Mouse (Mus musculus) CD4-positive, CD25-positive, alpha-beta regulatory T cell, adult 4 months (primary cell): Measurements from ENCODE around the gene Oasl1. TPM values are rescaled to one million over a fixed set of nuclear protein-coding genes. Genes with fewer than 3 reads are reported as not detected.

Experiments
- ATAC-seq: one replicate; pipeline ENCODE4 v1.8.0; 2017
- polyA plus RNA-seq, 2 experiments: library from polyadenylated mRNA; unstranded; fragments of 100-300 nt; shearing (Covaris generic); gene quantifications; one replicate each; pipeline ENCODE4 v1.2.1; 2017

The Oasl1 gene
- polyA plus RNA-seq, 2 experiments from 2014 or later = 5.8 to 9.1 TPM

DNA sequence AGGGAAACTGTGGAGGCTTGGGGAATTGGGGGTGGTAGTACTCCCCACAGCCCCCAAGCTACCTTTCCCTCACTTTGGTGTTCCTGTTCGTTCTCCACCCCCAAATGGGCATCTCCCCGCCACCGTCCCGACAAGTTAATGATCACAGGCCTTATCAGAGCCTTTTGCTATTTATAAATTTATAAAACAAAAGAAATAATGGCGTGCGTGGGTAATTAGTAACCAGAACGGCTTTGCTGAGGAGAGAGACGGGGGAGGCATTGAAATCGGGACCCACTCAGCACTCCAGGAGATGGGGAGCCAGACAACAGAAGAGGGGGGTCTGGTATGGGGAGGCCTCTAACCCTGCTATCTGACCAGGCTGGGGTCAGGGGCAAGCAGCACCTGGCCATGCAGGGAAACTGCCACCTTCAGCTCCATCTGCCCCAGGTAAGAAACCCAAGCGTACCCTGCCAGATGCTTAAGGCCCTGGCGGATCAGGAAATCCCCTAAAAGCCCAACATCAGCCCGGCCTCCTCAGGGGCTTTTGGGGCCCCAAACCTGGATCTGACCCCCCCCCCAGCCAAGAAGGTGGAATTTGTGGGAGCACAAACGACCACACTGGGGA is 46.7 kb downstream of the Oasl1 start:
- ATAC-seq = no peak

DNA sequence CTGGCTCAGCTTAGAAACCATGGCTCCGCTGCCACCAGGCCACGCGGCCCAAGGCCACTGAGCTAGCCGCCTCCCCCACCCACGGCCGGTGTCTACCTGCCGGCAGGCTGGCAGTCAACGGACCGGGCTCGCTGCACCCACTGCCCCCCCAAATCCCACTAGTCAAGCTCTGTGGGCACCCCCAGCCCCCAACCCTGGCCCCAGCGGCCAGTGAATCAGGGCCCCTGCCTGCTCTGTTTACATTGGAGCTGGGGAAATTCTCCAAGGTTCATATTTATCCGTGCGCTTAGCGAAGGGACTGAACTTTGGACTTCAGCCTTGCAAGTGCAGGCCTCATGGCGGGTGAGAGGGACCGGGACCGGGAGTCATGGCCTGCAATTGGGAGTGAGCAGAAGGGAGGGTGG is 47.8 kb downstream of the Oasl1 start, which contains the start of gene Hnf1a:
Hnf1a (minus strand) TSS at position 271 of the 404 bp plus-strand sequence.
- no peak for ATAC-seq

DNA sequence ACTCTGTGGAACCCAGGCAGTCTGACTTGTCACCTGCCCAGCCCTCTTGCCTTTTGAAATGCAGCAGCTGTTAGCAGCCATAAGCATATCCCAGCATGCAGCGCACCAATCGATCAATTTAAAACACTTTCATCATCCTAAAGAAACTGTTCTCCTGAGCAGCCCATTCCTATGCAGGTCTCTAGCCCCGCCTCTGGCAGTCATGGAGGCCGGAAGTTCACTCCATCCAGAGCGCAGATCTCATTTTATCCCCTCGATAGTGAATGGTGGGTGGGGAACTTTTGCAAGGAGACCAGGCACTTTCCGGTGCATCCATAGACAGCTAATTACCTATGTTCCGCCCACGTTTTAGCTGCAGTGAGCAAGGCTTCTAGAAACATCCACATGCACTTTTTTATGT is 49.2 kb downstream of the Oasl1 start:
- no peak for ATAC-seq

DNA sequence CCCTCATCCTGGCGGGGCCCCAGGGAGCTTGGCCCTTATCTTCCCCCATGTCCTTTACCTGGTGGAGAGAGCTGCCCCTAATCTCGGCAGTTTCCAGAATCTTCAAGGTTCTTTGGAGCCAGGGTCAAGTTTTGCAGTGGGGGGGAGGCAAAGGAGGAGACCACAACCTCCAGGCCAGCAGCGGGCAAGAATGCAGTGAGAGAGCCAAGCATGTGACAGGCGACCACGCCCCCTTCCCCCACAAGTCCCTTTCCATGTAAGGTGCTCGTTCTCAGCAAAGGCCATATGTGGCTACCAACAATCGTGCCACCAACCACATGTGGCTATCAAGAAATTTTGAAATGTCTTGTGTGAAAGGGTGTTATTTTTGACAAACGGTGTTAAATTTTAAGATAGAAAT is 50.1 kb downstream of the Oasl1 start:
- no peak for ATAC-seq

DNA sequence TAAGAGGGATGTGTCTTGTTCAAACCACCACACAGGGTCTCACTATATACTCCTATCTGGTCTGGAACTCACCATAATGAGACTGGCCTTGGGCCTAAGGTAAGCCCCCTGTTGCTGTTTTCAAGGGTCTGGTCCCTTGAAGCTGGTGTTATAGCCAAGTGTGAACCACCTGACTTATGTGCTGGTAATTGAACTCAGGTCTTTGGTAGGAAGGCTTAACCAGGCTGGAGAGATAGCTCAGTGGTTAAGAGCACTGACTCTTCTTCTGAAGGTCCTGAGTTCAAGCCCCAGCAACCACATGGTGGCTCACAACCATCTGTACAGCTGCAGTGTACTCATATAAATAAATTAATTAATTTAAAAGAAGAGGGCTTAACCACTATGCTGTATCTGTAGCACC is 53.9 kb downstream of the Oasl1 start:
- no peak for ATAC-seq

DNA sequence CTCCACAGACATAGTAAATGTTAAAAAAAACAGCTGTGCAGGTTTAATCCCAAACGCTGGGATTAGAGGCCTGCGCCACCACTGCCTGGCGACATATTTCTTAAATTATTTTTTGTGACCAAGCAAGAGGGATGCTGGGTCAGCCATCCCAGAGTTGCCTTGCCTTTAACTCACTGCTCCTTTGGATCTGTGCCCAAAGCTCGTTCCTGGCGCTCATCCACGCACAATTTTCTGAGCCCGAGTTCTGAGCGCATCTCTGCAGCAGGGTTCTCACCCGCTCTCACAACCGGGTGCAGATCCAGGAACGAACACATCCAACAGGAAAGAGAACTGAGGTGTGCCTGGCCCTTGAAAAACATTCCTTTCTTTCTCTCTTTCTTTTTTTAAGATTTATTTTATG is 55.4 kb downstream of the Oasl1 start:
- ATAC-seq = no peak

DNA sequence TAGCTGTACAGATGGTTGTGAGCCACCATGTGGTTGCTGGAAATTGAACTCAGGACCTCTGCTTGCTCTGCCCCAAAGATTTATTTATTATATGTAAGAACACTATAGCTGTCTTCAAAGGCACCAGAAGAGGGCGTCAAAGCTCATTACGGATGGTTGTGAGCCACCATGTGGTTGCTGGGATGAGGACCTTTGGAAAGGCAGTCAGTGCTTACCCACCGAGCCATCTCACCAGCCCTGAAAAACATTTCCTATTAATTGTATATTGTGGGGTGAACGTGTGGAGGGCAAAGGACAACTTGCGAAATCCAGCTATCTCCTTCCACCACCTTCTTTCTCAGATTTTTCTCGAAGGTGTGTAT is 55.8 kb downstream of the Oasl1 start:
- peak; percentile 45 for ATAC-seq

DNA sequence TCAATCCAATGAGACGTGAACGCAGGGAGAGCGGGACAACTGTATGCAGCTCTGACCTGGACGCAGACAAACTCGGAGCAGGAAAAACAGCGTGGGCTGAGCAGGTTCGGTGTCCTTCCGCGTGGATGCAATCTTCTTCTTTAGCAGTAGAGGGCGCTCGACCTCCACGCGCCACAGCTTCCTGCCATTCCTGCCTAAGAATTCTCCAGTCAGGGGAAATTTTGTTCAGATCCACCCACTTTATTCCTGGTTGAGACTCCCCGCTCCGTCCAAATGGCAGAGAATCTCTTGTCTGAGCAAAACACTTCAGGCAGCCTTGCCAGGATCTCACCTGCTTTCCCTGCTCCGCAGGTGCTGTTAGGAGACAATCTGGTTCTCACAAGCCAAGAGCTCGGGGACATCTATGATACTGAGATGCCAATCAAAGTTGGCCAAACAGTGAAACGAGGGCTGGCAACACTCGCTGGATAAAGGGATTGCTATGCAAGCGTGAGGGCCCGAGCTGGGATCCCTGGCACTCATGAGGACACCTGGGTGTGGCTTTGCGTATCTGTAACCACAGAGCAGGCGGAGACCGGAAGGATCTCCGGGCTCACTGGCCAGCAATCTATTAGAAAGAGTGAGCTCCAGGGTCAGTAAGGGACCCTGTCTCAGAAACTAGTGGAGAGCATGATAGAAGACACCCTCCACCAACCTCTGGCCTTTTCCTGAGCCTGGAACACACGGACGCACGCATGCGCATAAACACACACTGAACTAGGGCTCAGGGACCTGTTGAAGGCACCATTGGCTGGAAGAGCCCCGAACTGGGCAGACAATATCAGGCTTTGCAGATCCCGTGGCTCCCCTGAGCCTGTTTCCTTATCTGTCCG is 56.4 kb downstream of the Oasl1 start:
- peak; percentile 64 for ATAC-seq

DNA sequence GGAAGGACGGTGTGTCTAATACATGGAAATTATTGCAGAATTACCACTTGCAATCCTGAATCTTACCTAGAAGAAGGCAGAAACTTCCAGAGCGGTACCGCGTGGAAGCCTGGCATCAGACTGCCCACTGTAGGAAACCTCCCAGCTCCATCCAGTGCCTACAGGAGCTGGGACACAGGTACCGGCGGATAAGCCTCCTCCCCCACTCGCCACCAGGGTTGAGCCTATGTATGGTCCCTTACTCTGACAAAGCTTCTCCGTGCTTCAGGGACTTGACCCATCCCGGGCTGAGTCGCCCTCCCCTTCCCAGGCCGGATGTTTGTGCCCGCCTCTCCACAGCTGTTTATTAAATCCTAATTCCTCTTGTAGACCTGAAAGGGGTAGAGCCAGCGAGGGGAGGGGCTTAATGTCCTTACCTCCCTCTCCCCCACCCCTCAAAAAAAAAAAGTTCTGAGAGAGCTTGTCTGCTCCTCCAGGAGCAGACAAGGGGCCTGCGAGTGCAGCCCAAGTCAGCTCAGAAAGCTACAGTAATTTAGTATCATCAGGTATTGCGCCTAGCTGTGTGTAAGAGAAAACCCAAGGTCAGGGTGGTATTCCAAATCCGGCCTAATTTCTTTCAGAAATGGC is 57.2 kb downstream of the Oasl1 start:
- no peak for ATAC-seq

DNA sequence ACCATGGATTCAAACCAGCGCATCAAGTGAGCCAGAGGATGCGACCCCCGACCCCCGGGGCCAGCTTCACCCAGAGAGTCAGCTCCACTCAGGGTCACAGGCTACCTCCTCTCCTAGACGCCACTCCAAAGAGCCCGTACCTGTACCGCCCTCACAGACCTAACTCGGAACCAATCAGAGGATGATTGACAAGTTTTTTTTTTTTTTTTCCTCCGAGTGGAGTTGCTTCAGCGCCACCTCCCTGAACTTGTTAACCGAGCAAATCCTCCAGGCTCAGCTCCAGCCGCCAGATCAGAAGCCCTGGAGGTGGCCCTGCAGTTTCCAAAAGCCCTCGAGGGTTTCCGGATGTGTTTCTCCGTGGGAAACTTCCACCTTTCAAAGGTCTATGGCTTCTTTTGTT is 59.0 kb downstream of the Oasl1 start:
- ATAC-seq = no peak

DNA sequence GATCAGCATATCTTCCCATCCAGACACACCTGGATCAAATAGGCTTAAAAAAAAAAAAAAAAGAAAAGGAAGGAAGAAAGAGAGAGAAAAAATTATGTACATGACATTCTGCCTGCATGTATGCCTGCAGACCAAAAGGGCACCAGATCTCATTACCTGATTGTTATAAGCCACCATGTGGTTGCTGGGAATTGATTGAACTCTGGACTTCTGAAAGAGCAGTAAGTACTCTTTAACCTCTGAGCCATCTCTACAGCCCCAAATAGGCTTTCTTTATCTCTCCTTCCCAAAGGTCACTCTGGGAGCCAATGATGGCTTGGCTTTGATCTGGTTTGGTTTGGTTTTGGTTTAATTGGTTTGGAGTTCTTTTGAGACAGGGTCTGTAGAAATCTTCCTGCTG is 62.0 kb downstream of the Oasl1 start:
- ATAC-seq = no peak

Other genes with a start within 250 kb of the Oasl1 start
- 100 to 1,000 TPM; 217 to 251 TPM for gene Gltp, start 232.3 kb upstream of the Oasl1 start, polyA plus RNA-seq
- 10 to 100 TPM in 1 of 2 experiments, 1 to 10 TPM in 1; 3.7 to 14.3 TPM for gene Tchp, start 215.5 kb upstream of the Oasl1 start, polyA plus RNA-seq
- 10 to 100 TPM; 13.9 to 23.3 TPM for gene Ankrd13a, start 148.6 kb upstream of the Oasl1 start, polyA plus RNA-seq
- gene Git2, start 147.7 kb upstream of the Oasl1 start, polyA plus RNA-seq = 100 to 1,000 TPM; 147 to 207 TPM
- gene 1500011B03Rik, start 99.8 kb upstream of the Oasl1 start, polyA plus RNA-seq = 10 to 100 TPM; 51.9 to 57.3 TPM
- not detected for gene 4930519G04Rik, start 69.6 kb upstream of the Oasl1 start, polyA plus RNA-seq
- gene Gm9936, start 64.6 kb upstream of the Oasl1 start, polyA plus RNA-seq = not detected
- gene Oasl2, start 26.3 kb upstream of the Oasl1 start, polyA plus RNA-seq = 10 to 100 TPM; 19.0 to 21.2 TPM
- 10 to 100 TPM; 34.5 to 46.3 TPM for gene 2210016L21Rik, start 18.9 kb downstream of the Oasl1 start, polyA plus RNA-seq
- under 1 TPM in 1 of 2 experiments, not detected in 1; 0.09 TPM for gene Hnf1a, start 47.9 kb downstream of the Oasl1 start, polyA plus RNA-seq
- 10 to 100 TPM; 10.2 to 14.2 TPM for gene Sppl3, start 87.9 kb downstream of the Oasl1 start, polyA plus RNA-seq
- gene Gm10401, start 175.1 kb downstream of the Oasl1 start, polyA plus RNA-seq = 10 to 100 TPM; 15.1 to 18.1 TPM
- 10 to 100 TPM; 10.6 to 28.4 TPM for gene Acads, start 196.1 kb downstream of the Oasl1 start, polyA plus RNA-seq
- 10 to 100 TPM; 16.1 to 16.4 TPM for gene Unc119b, start 211.7 kb downstream of the Oasl1 start, polyA plus RNA-seq
- gene Mlec, start 234.9 kb downstream of the Oasl1 start, polyA plus RNA-seq = 10 to 100 TPM; 28.9 to 37.0 TPM